Mouse (Mus musculus): Measurements from ENCODE around the gene Sec24a.

GRCm38 (mm10) chr11:51759251-51759650 is 4.2 kb downstream of the Sec24a start:
- TF ChIP-seq CTCF (conservative IDR thresholded peaks at IDR 0.05; ENCODE audit: low read length) (no peak), POU5F1 (IDR thresholded peaks at IDR 0.05; ENCODE audit: borderline replicate concordance, low read length) (no peak), NANOG (IDR thresholded peaks at IDR 0.05; ENCODE audit: borderline replicate concordance, low read length) (no peak)

Measured in E14TG2a.4 (cell line).